Mouse (Mus musculus) adrenal gland, postnatal 25 days (tissue): ENCODE results near the gene Ccr2. TPM values are rescaled to one million over a fixed set of nuclear protein-coding genes. Genes with fewer than 3 reads are reported as not detected.
"Not testable (repeated sequence)": the region's sequence is repeated elsewhere in the genome, so short reads cannot be mapped to it uniquely, and the experiment has no call there.

Experiments used
- DNase-seq: peaks from one replicate; pipeline ENCODE4 v3.0.0; 2021; ENCODE audit warnings: mixed read lengths
- total RNA-seq: library from RNA; stranded (reverse); gene quantifications from 2 replicates; pipeline ENCODE4 v1.2.3, GENCODE M21; 2021

Ccr2 gene
- total RNA-seq, 1 experiment from 2014 or later: 1.4 TPM

GRCm38 (mm10) chr9:124118489-124118888 is 16.7 kb downstream of the Ccr2 start:
- DNase-seq: no peak

- no peak for DNase-seq
Observed at GRCm38 (mm10) chr9:124121387-124122184, 19.8 kb downstream of the Ccr2 start, which contains the start of gene Ccr5. Ccr5 (plus strand) TSS chr9:124121543.

DNA sequence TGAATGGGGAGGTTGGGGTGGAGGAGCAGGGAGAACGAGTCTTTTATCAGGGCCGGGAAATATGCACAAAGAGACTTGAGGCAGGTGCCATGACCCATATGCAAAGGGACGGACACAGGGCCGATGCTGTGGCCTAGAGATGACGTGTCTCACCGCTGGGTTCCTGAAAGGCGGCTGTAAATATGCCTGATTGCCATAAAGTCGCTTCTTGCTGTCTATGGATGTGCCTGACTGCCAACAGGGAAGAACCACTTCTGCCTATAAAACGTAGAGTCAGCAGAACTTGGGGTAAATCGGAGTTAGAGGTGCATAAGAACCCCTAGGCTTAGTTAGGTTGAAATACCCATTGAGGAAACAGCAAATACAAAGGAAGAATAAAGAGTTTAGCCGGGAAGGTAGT is 23.8 kb downstream of the Ccr2 start:
- DNase-seq: no peak

GRCm38 (mm10) chr9:124126373-124126772 is 24.6 kb downstream of the Ccr2 start:
- no peak for DNase-seq

GRCm38 (mm10) chr9:124127412-124127811 is 25.7 kb downstream of the Ccr2 start:
- DNase-seq: no peak

DNA sequence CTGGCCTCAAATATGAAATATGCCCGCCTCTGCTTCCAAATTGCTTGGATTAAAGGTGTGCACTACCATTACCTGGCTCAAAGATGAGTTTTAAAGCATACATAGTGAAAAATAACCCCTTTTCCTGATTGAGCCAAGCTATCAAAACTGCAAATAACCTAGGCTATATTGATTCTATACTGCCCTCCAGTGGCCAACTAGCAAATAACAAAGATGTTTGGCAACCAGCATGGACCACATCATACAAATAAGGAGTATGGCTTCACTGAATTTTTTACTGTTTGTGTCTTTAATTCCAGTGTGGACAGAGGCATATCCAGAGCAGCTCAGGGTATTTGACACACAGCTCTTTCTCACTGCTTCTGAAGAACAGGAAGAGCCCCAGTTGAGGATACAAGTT is 26.6 kb downstream of the Ccr2 start:
- DNase-seq: no peak

DNA sequence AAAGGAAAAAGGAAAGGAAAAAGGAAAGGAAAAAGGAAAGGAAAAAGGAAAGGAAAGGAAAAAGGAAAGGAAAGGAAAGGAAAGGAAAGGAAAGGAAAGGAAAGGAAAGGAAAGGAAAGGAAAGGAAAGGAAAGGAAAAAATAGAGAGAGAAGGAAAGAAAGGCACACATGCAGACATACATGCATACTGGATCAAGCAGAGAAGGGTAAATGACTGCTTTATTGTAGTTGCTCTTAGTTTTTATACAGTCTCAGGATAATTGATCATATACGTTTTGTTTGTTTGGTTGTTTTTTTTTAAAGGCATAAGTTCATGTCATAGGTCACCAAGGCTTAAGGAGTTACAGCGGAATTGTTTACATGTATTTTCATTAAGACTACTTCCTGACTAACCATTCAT is 31.1 kb downstream of the Ccr2 start:
- not testable (repeated sequence) for DNase-seq

DNA sequence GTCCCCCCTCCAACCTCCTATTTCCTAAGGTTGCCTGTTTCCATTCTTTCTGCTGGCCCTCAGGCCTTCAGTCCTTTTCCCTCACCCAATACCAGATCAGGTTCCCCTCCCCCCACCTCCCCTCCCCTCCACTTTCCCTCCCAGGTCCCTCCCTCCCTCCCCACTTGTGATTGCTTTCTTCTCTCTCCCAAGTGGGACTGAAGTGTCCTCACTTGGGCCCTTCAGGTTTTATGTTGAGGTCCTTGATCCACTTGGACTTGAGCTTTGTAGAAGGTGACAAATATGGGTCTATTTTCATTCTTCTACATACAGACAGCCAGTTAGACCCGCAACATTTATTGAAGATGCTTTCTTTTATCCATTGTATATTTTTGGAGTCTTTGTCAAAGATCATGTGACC is 33.2 kb downstream of the Ccr2 start:
- DNase-seq: not testable (repeated sequence)

GRCm38 (mm10) chr9:124137619-124138018 is 35.9 kb downstream of the Ccr2 start:
- no peak for DNase-seq

DNA sequence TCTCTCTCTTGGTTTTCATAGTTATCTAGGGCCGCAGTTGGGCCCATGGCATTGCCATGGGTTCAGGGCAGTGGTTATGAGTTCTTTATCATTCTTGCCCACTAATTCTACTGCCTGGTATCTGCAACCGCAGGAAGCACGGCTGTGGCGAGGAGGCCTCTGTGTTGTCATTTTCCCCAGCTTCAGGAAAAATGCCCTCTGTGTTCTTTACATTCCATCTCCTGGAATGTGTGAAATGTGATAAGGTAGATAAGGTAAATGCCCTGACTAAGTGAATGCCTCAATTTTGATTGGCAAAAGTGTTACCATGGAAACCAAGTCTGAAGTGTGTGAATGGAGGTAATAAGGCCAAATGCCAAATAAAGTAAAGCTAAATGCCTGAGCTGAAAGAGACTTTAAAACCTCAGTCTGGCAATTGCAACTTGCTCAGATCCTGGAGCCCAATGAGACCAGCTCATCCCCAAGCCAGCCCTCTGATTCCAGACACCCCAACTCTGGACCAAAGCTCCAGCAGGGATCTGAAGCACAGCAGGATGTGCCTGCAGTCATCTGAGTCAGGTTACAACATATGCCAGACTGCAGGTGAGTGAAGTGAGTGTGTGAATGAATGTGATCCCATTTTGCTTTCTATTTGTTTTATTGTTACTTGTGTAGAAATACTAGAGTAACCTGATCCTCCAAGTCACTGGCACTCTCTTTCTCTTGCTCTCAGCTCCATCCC is 36.5 kb downstream of the Ccr2 start:
- no peak for DNase-seq

DNA sequence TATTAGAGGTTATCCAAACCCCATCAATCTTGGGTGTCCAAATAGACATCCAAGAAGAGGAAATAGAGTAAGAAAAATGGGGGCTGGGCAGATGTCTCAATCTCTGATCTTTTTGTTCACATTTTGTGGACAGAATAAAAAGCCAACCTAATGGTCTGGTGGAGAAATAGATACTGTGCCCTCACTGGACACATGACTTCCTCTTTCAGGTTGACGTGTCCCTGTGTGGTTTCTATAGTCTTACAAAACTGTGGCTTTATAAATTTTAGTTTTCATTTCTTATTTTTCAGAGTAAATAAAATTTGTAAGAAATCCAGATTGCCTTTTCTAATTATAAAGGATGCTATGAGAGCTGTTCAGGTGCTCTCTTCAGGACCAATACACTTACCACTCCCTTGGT is 41.9 kb downstream of the Ccr2 start:
- DNase-seq: no peak

DNA sequence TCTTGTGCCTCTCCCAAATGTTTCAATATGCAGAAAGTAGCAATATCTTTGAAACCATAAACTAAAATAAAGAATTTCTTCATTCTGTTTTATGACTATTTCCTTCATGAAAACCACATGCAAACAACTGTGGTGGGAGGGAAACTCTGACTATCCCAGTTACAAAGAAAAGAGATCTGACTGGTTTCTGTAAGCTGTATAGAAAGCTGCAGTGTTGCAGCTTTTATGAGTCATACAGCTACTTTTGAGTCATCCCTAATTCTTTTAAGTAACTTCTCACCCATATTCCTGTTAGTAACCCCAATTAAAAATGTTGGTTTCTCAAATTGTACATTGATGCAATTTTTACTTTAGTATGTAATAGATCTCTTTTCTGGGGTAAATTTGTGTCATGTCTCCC is 44.6 kb downstream of the Ccr2 start:
- no peak for DNase-seq

Other genes starting within 250 kb of the Ccr2 start
- gene Xcr1, start 239.9 kb upstream of the Ccr2 start, total RNA-seq: 0.18 TPM in 1 of 2 replicates, not detected in the other
- gene Ccr1, start 133.3 kb upstream of the Ccr2 start, total RNA-seq: 1.1 and 1.3 TPM in 2 replicates
- gene Ccr1l1, start 123.5 kb upstream of the Ccr2 start, total RNA-seq: not detected in 2 replicates
- not detected in 2 replicates for gene Ccr3, start 80.0 kb upstream of the Ccr2 start, total RNA-seq
- gene Ccr5, start 19.6 kb downstream of the Ccr2 start, total RNA-seq: 1.8 and 4.2 TPM in 2 replicates
- gene 2010315B03Rik, start 210.7 kb downstream of the Ccr2 start, total RNA-seq: 22.8 and 26.5 TPM in 2 replicates